Mouse (Mus musculus): Measurements from ENCODE around the gene Paxx. TPM values are rescaled to one million over a fixed set of nuclear protein-coding genes. Genes with fewer than 3 reads are reported as not detected.
A peak's percentile ranks its signal among the peaks of the same experiment; 100 is the strongest.

The Paxx gene
- polyA plus RNA-seq (2016; fragmentation: Nextera tagmentation; extraction: Ambion mirVana) = 41.6 and 49.4 TPM in 2 replicates

- Histone ChIP-seq H3K27ac (peak within 1 kb of the TSS; percentile 94), H3K27me3 (no peaks in the 10 kb centered on the region), H3K4me2 (replicated peaks) (peak within 1 kb of the TSS; percentile 80), H3K9ac (peak within 1 kb of the TSS; percentile 81), H3K4me1 (peaks cover 22% of the 10 kb centered on the region), H3K9me3 (replicated peaks) (no peaks in the 10 kb centered on the region), H3K36me3 (peaks cover 18% of the 10 kb centered on the region; the same call in 1 of the 2 replicates), H3K4me3 (peak within 1 kb of the TSS; percentile 63)
- peak; percentile 90 for ATAC-seq (ENCODE audit: low FRiP score)
- 1% methylated on average over 48 of the region's 48 CpGs for WGBS
Observed at GRCm38 (mm10) chr2:25460551-25461309, at the start of gene Paxx. Paxx (minus strand) TSS chr2:25461094.

- 64% methylated on average over 3 of the region's 3 CpGs for WGBS
- H3K27me3 ChIP-seq = no peaks in the 10 kb centered on the region; the same call in 1 of the 2 replicates
- peaks cover 15% of the 10 kb centered on the region for H3K36me3 ChIP-seq
- H3K4me3 ChIP-seq = no peak overlapping the region
- H3K9me3 ChIP-seq (replicated peaks) = no peaks in the 10 kb centered on the region
- no peaks in the 10 kb centered on the region for H3K4me1 ChIP-seq
- ATAC-seq (ENCODE audit: low FRiP score) = no peak
- no peak overlapping the region for H3K27ac ChIP-seq
- H3K9ac ChIP-seq = no peak overlapping the region
- no peak overlapping the region for H3K4me2 ChIP-seq (replicated peaks)
Observed at GRCm38 (mm10) chr2:25509912-25510311, 49.0 kb upstream of the Paxx start.

- no peak for ATAC-seq (ENCODE audit: low FRiP score)
- Histone ChIP-seq H3K36me3 (peaks cover 40% of the 10 kb centered on the region), H3K4me3 (no peak overlapping the region), H3K27ac (no peak overlapping the region), H3K9me3 (replicated peaks) (no peaks in the 10 kb centered on the region), H3K9ac (no peak overlapping the region), H3K27me3 (no peaks in the 10 kb centered on the region; the same call in 1 of the 2 replicates), H3K4me2 (replicated peaks) (no peak overlapping the region), H3K4me1 (peaks cover 5% of the 10 kb centered on the region)
- 42% methylated on average over 5 of the region's 5 CpGs for WGBS
Observed at GRCm38 (mm10) chr2:25506964-25507363, 46.1 kb upstream of the Paxx start.

- H3K4me1 ChIP-seq = peaks cover 13% of the 10 kb centered on the region
- peaks cover 40% of the 10 kb centered on the region for H3K36me3 ChIP-seq
- 93% methylated on average over 4 of the region's 4 CpGs for WGBS
- H3K4me2 ChIP-seq (replicated peaks) = no peak overlapping the region
- no peak for ATAC-seq (ENCODE audit: low FRiP score)
- H3K4me3 ChIP-seq = no peak overlapping the region
- H3K27me3 ChIP-seq = no peaks in the 10 kb centered on the region
- H3K27ac ChIP-seq = no peak overlapping the region
- H3K9ac ChIP-seq = no peak overlapping the region
- no peaks in the 10 kb centered on the region for H3K9me3 ChIP-seq (replicated peaks)
Observed at GRCm38 (mm10) chr2:25505860-25506259, 45.0 kb upstream of the Paxx start.

GRCm38 (mm10) chr2:25505000-25505399, 44.1 kb upstream of the Paxx start:
- WGBS = 83% methylated on average over 1 of the region's 1 CpGs
- Histone ChIP-seq H3K36me3 (peaks cover 40% of the 10 kb centered on the region), H3K27ac (no peak overlapping the region), H3K9ac (no peak overlapping the region), H3K4me1 (peaks cover 16% of the 10 kb centered on the region), H3K9me3 (replicated peaks) (no peaks in the 10 kb centered on the region), H3K27me3 (no peaks in the 10 kb centered on the region), H3K4me2 (replicated peaks) (no peak overlapping the region), H3K4me3 (no peak overlapping the region)
- no peak for ATAC-seq (ENCODE audit: low FRiP score)

GRCm38 (mm10) chr2:25504538-25504937, 43.6 kb upstream of the Paxx start:
- H3K4me1 ChIP-seq = peaks cover 18% of the 10 kb centered on the region
- 94% methylated on average over 19 of the region's 19 CpGs for WGBS
- ATAC-seq (ENCODE audit: low FRiP score) = no peak
- H3K27ac ChIP-seq = no peak overlapping the region
- no peak overlapping the region for H3K4me3 ChIP-seq
- no peak overlapping the region for H3K4me2 ChIP-seq (replicated peaks)
- no peaks in the 10 kb centered on the region for H3K27me3 ChIP-seq
- H3K36me3 ChIP-seq = peaks cover 40% of the 10 kb centered on the region
- H3K9me3 ChIP-seq (replicated peaks) = no peaks in the 10 kb centered on the region
- H3K9ac ChIP-seq = no peak overlapping the region

- 80% methylated on average over 3 of the region's 3 CpGs for WGBS
- H3K9ac ChIP-seq = no peak overlapping the region
- no peak overlapping the region for H3K4me2 ChIP-seq (replicated peaks)
Observed at GRCm38 (mm10) chr2:25502726-25503125, 41.8 kb upstream of the Paxx start.

GRCm38 (mm10) chr2:25501593-25502486, 40.9 kb upstream of the Paxx start, which contains the start of gene C8g:
C8g (minus strand) TSS chr2:25501719.
- no peaks in the 10 kb centered on the region for H3K9me3 ChIP-seq (replicated peaks)
- H3K27me3 ChIP-seq = no peaks in the 10 kb centered on the region
- 78% methylated on average over 20 of the region's 20 CpGs for WGBS
- H3K36me3 ChIP-seq = peaks cover 37% of the 10 kb centered on the region
- peak within 1 kb of the TSS; percentile 79 for H3K27ac ChIP-seq
- peak within 1 kb of the TSS; percentile 85 for H3K9ac ChIP-seq
- ATAC-seq (ENCODE audit: low FRiP score) = 0 out of 2 replicates have a peak, but pooled peaks have one; percentile 11
- peaks cover 18% of the 10 kb centered on the region for H3K4me1 ChIP-seq
- peak within 1 kb of the TSS; percentile 90 for H3K4me3 ChIP-seq
- peak within 1 kb of the TSS; percentile 98 for H3K4me2 ChIP-seq (replicated peaks)

More at GRCm38 (mm10) chr2:25502726-25503125, 41.8 kb upstream of the Paxx start:
- H3K27me3 ChIP-seq = no peaks in the 10 kb centered on the region
- peaks cover 40% of the 10 kb centered on the region for H3K36me3 ChIP-seq
- no peak for ATAC-seq (ENCODE audit: low FRiP score)
- H3K9me3 ChIP-seq (replicated peaks) = no peaks in the 10 kb centered on the region
- H3K4me3 ChIP-seq = no peak overlapping the region
- H3K27ac ChIP-seq = no peak overlapping the region
- peaks cover 18% of the 10 kb centered on the region for H3K4me1 ChIP-seq

GRCm38 (mm10) chr2:25500576-25501405, 39.9 kb upstream of the Paxx start, which contains the start of gene Fbxw5:
Fbxw5 (plus strand) TSS chr2:25500750.
- 2% methylated on average over 40 of the region's 44 CpGs for WGBS

GRCm38 (mm10) chr2:25500071-25500575, 39.2 kb upstream of the Paxx start:
- ATAC-seq (ENCODE audit: low FRiP score) = peak; percentile 42
- Histone ChIP-seq H3K4me2 (replicated peaks) (peak overlapping the region; percentile 98), H3K27me3 (no peaks in the 10 kb centered on the region), H3K4me1 (peaks cover 18% of the 10 kb centered on the region), H3K9ac (peak overlapping the region; percentile 85; the same call in 1 of the 2 replicates), H3K9me3 (replicated peaks) (no peaks in the 10 kb centered on the region), H3K4me3 (peak overlapping the region; percentile 90), H3K36me3 (peaks cover 27% of the 10 kb centered on the region), H3K27ac (no peak overlapping the region; the same call in 1 of the 2 replicates)
- WGBS = 67% methylated on average over 6 of the region's 6 CpGs

More at GRCm38 (mm10) chr2:25500576-25501405, 39.9 kb upstream of the Paxx start, which contains the start of gene Fbxw5:
- Histone ChIP-seq H3K4me2 (replicated peaks) (peak within 1 kb of the TSS; percentile 98), H3K9ac (peak within 1 kb of the TSS; percentile 85), H3K4me3 (peak within 1 kb of the TSS; percentile 90), H3K4me1 (peaks cover 18% of the 10 kb centered on the region), H3K9me3 (replicated peaks) (no peaks in the 10 kb centered on the region), H3K27me3 (no peaks in the 10 kb centered on the region), H3K36me3 (peaks cover 34% of the 10 kb centered on the region), H3K27ac (peak within 1 kb of the TSS; percentile 79)
- ATAC-seq (ENCODE audit: low FRiP score) = peak; percentile 86

Data from hindbrain, embryonic 12.5 days (tissue).